Mouse (Mus musculus) liver, embryonic 14.5 days (tissue): Measurements from ENCODE around the gene Bbs5. TPM values are rescaled to one million over a fixed set of nuclear protein-coding genes. Genes with fewer than 3 reads are reported as not detected.
"Not testable (repeated sequence)": the region's sequence is repeated elsewhere in the genome, so short reads cannot be mapped to it uniquely, and the experiment has no call there.

Experiments used
- ATAC-seq: fragments of 200-750 bp; cut with Nextera tagmentation; 2 replicates; pipeline ENCODE4 v1.8.0; 2017; ENCODE audit warnings: moderate number of reproducible peaks, mild to moderate bottlenecking, moderate library complexity; ENCODE audit not compliant: insufficient read depth
- DNase-seq, 3 experiments: peaks; one replicate each; pipeline ENCODE4 v3.0.0-alpha.2; 2012 to 2013; ENCODE audit warnings: low read depth in 3 of 3, low spot score in 3 of 3
- H3K27ac ChIP-seq: fragments of 300-500 bp; sonication (generic); 2 replicates; pipeline ENCODE4 v1.5.1; 2014; ENCODE audit warnings: moderate library complexity, mild to moderate bottlenecking, control low read depth, inconsistent platforms
- H3K27me3 ChIP-seq: fragments of 300-500 bp; sonication (generic); 2 replicates; pipeline ENCODE4 v1.6.1; 2014; ENCODE audit warnings: mild to moderate bottlenecking, low read length, moderate library complexity; ENCODE audit not compliant: control insufficient read depth, insufficient read depth
- H3K36me3 ChIP-seq: fragments of 300-500 bp; sonication (generic); replicated peaks from 2 replicates; pipeline ENCODE4 v1.6.1; 2014; ENCODE audit warnings: low read depth; ENCODE audit not compliant: control insufficient read depth, insufficient read depth
- H3K4me1 ChIP-seq, 2 experiments: fragments of 200-500 bp in 1 of 2; fragments of 300-500 bp in 1 of 2; sonication (generic) in 1 of 2; replicated peaks; 2 replicates each; pipeline ENCODE4 v1.6.1; 2012 to 2014; ENCODE audit warnings: antibody characterized with exemption in 1 of 2, inconsistent platforms in 1 of 2, low read length in 1 of 2; ENCODE audit not compliant: control insufficient read depth in 2 of 2, insufficient read depth in 2 of 2
- H3K4me2 ChIP-seq: fragments of 300-500 bp; sonication (generic); 2 replicates; pipeline ENCODE4 v1.6.1; 2014; ENCODE audit warnings: low read depth, mild to moderate bottlenecking, control low read depth, moderate library complexity
- H3K4me3 ChIP-seq, 2 experiments: fragments of 200-500 bp in 1 of 2; fragments of 300-500 bp in 1 of 2; sonication (generic) in 1 of 2; 2 replicates each; pipeline ENCODE4 v1.5.1; 2012 to 2014; ENCODE audit warnings: low read depth in 2 of 2, low read length in 2 of 2, mild to moderate bottlenecking in 2 of 2, control low read depth in 1 of 2, inconsistent platforms in 1 of 2, moderate library complexity in 1 of 2; ENCODE audit not compliant: insufficient read depth in 1 of 2
- H3K9ac ChIP-seq: fragments of 300-500 bp; sonication (generic); replicated peaks from 2 replicates; pipeline ENCODE4 v1.6.1; 2014; ENCODE audit warnings: mild to moderate bottlenecking, control low read depth, moderate library complexity
- H3K9me3 ChIP-seq: fragments of 300-500 bp; sonication (generic); 2 replicates; pipeline ENCODE4 v1.6.1; 2016; ENCODE audit warnings: low read length, mixed read lengths; ENCODE audit not compliant: control insufficient read depth
- CTCF ChIP-seq: IDR thresholded peaks from 2 replicates; pipeline ENCODE4 v1.5.1; 2016; ENCODE audit warnings: antibody characterized with exemption, low read depth, control low read depth
- EP300 ChIP-seq: IDR thresholded peaks from 2 replicates; pipeline ENCODE4 v1.6.1; 2016; ENCODE audit warnings: antibody characterized with exemption, low read depth
- WGBS: fragments of 180-500 bp; shearing (Covaris S2); extraction: QIAGEN DNeasy Blood & Tissue Kit; methylation state at CpG from one replicate; pipeline ENCODE4 v1.1.7; 2014; ENCODE audit not compliant: insufficient replicate concordance; 5-methylcytosine and 5-hydroxymethylcytosine counted together
- polyA plus RNA-seq, 2 experiments: library from polyadenylated mRNA; depleted of rRNA in 1 of 2; stranded (reverse) in 1 of 2; unstranded in 1 of 2; fragments of >200 nt; fragmentation: Nextera tagmentation in 1 of 2; extraction: Ambion mirVana in 1 of 2; gene quantifications; 2 replicates each; pipeline versions ENCODE4 v1.2.1 to v1.2.3; 2012 to 2014

Gene Bbs5
- polyA plus RNA-seq, 2 experiments, result 1.8 to 3.4 TPM

DNA sequence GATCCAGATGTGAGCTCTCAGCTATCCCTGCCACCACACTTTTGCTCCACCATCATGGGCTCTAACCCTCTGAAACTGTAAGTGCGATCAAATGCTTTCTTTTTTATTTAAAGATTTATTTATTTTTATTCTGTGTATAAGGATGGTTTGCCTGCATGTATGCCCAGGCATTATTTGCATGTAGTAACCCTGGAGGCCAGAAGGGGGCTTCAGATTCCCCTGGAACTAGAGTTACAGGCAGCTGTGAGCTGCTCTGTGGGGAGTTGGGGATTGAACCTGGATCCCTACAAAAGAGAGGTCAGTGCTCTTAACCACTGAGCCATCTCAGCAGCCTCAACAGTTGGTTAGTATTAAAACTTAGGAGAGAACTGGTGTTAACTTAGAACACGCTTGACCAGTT is 15.5 kb upstream of the Bbs5 start:
- Histone ChIP-seq H3K27me3 (no peaks in the 10 kb centered on the region), H3K4me3 (no peak overlapping the region), H3K4me1 (0 out of 4 replicates have a peak, but pooled peaks cover 0 to 2% of the 10 kb centered on the region in 2 experiments), H3K9me3 (no peaks in the 10 kb centered on the region; the same call in 1 of the 2 replicates), H3K4me2 (no peak overlapping the region), H3K27ac (no peak overlapping the region), H3K36me3 (no peaks in the 10 kb centered on the region), H3K9ac (no peak overlapping the region)
- ATAC-seq (no peak), DNase-seq (no peak)
- 57% methylated on average over 2 of the region's 2 CpGs for WGBS
- TF ChIP-seq EP300 (no peak), CTCF (peak; percentile 41)

DNA sequence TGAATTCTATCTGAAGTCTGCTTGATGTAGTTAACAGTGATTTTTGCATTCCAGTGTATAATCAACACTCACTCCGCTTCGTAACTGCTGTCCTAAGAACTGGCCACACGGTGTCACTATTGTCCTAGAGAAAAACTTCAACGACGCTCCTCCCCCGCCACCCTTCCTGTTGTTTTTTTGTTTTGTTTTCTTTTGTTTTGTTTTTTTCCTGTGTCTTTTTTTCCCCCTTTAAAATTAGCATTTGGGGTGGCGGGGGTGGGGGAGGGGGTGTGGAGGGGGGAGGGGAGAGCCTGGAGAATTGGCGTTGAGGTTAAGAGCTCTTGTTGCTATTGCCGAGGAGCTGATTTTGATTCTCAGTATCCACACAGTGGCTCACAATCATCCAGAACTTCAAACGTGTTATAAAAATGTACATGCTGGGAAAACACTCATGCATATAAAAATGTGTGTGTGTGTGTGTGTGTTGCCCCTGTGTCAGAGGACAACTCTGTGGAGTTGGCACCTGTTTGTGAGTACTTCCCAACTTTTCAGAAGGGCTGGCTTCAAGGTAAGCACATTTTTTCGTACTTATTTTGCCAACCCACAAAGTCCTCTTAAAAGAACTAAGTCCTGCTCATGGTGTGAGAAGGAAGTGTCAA is 11.8 kb upstream of the Bbs5 start:
- H3K9ac ChIP-seq, result peak overlapping the region; percentile 48
- TF ChIP-seq CTCF (peak; percentile 76), EP300 (no peak)
- H3K4me2 ChIP-seq, result peak overlapping the region; percentile 63
- H3K27ac ChIP-seq, result no peak overlapping the region
- WGBS, result 5% methylated on average over 11 of the region's 11 CpGs
- no peaks in the 10 kb centered on the region for H3K36me3 ChIP-seq
- no peaks in the 10 kb centered on the region for H3K27me3 ChIP-seq
- no peaks in the 10 kb centered on the region for H3K9me3 ChIP-seq
- DNase-seq, result peak; percentile 41 to 59 (median 56)
- H3K4me3 ChIP-seq, result peak overlapping the region; percentile 22 to 53
- 0 out of 4 replicates have a peak, but pooled peaks cover 0 to 2% of the 10 kb centered on the region in 2 experiments for H3K4me1 ChIP-seq
- no peak for ATAC-seq

- no peak for ATAC-seq
Observed at GRCm38 (mm10) chr2:69635807-69636206, 11.2 kb upstream of the Bbs5 start.

DNA sequence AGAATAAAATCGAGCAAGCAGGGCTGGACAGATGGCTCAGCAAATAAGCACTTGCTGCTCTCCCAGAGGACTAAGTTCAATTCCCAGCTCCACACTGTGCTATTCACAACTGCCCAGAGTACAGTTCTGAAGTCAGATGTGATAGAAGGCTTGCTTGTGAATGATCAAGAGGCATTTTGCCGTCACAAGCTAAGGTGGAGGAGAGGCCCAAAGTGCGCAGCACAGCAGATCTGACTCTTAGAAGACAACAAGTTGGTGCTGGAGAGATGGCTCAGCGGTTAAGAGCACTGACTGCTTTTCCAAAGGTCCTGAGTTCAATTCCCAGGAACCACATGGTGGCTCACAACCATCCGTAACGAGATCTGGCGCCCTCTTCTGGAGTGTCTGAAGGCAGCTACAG is 9.0 kb upstream of the Bbs5 start:
- H3K27ac ChIP-seq, H3K4me2 ChIP-seq, H3K9me3 ChIP-seq, H3K36me3 ChIP-seq, ATAC-seq, H3K4me3 ChIP-seq, DNase-seq, H3K9ac ChIP-seq, H3K27me3 ChIP-seq, H3K4me1 ChIP-seq: not testable (repeated sequence)
- WGBS, result 63% methylated on average over 7 of the region's 7 CpGs

More at GRCm38 (mm10) chr2:69635807-69636206, 11.2 kb upstream of the Bbs5 start:
- H3K27me3 ChIP-seq, result no peaks in the 10 kb centered on the region
- H3K4me3 ChIP-seq, result no peak overlapping the region
- 0 out of 4 replicates have a peak, but pooled peaks cover 0 to 2% of the 10 kb centered on the region in 2 experiments for H3K4me1 ChIP-seq
- no peaks in the 10 kb centered on the region for H3K9me3 ChIP-seq
- H3K27ac ChIP-seq, result no peak overlapping the region
- peak; percentile 31 to 54 (median 33) for DNase-seq
- no peak overlapping the region for H3K9ac ChIP-seq
- TF ChIP-seq EP300 (no peak), CTCF (peak; percentile 81)
- peak overlapping the region; percentile 63 for H3K4me2 ChIP-seq
- H3K36me3 ChIP-seq, result no peaks in the 10 kb centered on the region
- 34% methylated on average over 6 of the region's 6 CpGs for WGBS

GRCm38 (mm10) chr2:69640100-69640499 is 6.9 kb upstream of the Bbs5 start:
- Histone ChIP-seq H3K9ac (no peak overlapping the region), H3K27ac (no peak overlapping the region), H3K4me2 (no peak overlapping the region), H3K36me3 (no peaks in the 10 kb centered on the region), H3K27me3 (no peaks in the 10 kb centered on the region), H3K4me3 (no peak overlapping the region), H3K9me3 (no peaks in the 10 kb centered on the region), H3K4me1 (0 out of 4 replicates have a peak, but pooled peaks cover 0 to 2% of the 10 kb centered on the region in 2 experiments)
- TF ChIP-seq EP300 (no peak), CTCF (no peak)
- ATAC-seq, result no peak
- DNase-seq, result no peak
- WGBS, result 60% methylated on average over 10 of the region's 10 CpGs
